Mouse (Mus musculus) macrophage (primary cell): ENCODE data around the gene Unc13c. TPM values are rescaled to one million over a fixed set of nuclear protein-coding genes. Genes with fewer than 3 reads are reported as not detected.

Experiments
- H3K27ac ChIP-seq: fragments of 350-480 bp; formaldehyde crosslinking; 2 replicates; pipeline ENCODE4 v1.9.0; 2021
- H3K36me3 ChIP-seq: fragments of 350-480 bp; formaldehyde crosslinking; 2 replicates; pipeline ENCODE4 v1.9.0; 2021; ENCODE audit errors: inconsistent target
- H3K4me3 ChIP-seq: fragments of 350-480 bp; formaldehyde crosslinking; 2 replicates; pipeline ENCODE4 v1.9.0; 2021; ENCODE audit errors: inconsistent target
- H3K79me2 ChIP-seq: fragments of 350-480 bp; formaldehyde crosslinking; 2 replicates; pipeline ENCODE4 v1.9.0; 2021; ENCODE audit errors: inconsistent target
- WGBS: methylation state at CpG from one replicate; pipeline ENCODE4 v1.1.7; 2026; ENCODE audit warnings: inconsistent platforms; ENCODE audit not compliant: missing documents; 5-methylcytosine and 5-hydroxymethylcytosine counted together
- polyA plus RNA-seq: library from polyadenylated mRNA; stranded (reverse); fragments of 250-400 nt; gene quantifications from 3 replicates; pipeline ENCODE4 v1.2.4, GENCODE M21; 2018; ENCODE audit warnings: inconsistent platforms

Gene Unc13c
- polyA plus RNA-seq, 1 experiment from 2014 or later = not detected

DNA sequence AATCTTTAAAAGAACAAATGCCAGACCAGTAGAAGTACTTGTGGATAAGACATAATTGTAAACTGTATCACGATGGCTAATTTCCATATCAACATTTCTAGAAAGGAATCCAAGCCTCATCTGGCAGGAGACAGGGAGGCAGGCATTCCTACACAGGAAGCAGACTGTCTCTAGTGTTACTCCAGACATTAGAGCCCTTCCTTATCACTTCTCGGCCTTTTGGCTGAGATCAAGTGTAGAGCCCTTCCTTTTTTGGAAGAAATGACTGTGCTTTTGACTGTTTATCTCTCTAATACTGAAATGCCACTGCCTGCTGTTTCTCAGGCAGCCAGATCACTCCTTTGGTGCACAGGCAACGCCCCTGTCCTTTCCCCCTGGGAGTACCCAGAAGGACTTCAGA lies 215.3 kb downstream of the Unc13c start:
- Histone ChIP-seq H3K4me3 (no peak overlapping the region), H3K79me2 (no peaks in the 10 kb centered on the region), H3K36me3 (no peaks in the 10 kb centered on the region), H3K27ac (no peak overlapping the region)
- 40% methylated on average over 3 of the region's 3 CpGs for WGBS

DNA sequence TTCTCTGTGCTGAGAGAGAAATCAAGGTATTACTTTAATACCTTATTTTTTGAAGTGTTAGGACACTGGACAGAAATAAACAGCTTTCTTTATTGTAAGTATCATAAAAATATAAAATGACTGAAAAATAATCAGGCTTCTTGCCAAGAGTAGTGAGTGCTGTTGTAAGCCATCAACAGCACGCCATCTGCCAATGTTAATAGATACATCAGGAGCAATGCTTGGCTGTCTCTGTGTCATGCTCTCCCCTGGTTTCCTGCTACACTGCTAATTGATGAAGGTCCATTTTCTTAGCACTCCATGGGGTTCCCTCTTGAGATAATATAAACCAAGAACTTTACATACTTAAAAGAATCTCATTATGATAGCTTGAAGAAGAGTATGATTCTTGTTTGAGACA lies 217.4 kb downstream of the Unc13c start:
- no peak overlapping the region for H3K27ac ChIP-seq
- no peaks in the 10 kb centered on the region for H3K79me2 ChIP-seq
- H3K36me3 ChIP-seq = no peaks in the 10 kb centered on the region
- WGBS = 71% methylated on average over 1 of the region's 1 CpGs
- no peak overlapping the region for H3K4me3 ChIP-seq

- Histone ChIP-seq H3K36me3 (no peaks in the 10 kb centered on the region), H3K4me3 (no peak overlapping the region), H3K27ac (no peak overlapping the region), H3K79me2 (no peaks in the 10 kb centered on the region)
- 87% methylated on average over 7 of the region's 7 CpGs for WGBS
Measured at GRCm38 (mm10) chr9:73734446-73734845, 234.3 kb downstream of the Unc13c start.

- WGBS = 71% methylated on average over 6 of the region's 6 CpGs
- H3K27ac ChIP-seq = no peak overlapping the region
Measured at GRCm38 (mm10) chr9:73725717-73726662, 242.8 kb downstream of the Unc13c start.

DNA sequence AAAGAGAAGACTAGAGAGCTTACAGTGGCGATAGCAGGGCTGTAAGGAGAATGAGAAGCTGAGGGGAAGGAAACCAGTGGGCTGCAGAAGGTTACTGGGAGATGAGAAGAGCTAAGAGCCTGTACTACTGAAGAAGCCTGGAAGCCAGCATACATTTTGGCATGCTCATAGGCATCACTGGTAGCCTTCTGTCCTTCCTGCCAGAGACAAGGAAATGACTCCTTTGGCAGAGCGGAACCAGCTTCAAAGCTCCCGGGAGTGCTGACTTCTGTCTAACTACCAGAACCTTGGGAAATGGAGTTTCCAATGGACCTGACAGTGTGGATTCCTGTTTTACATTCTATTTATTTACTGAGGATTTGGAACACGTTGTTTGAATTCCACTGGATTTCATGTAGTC lies 244.0 kb downstream of the Unc13c start:
- no peak overlapping the region for H3K27ac ChIP-seq
- no peaks in the 10 kb centered on the region for H3K36me3 ChIP-seq
- no peaks in the 10 kb centered on the region for H3K79me2 ChIP-seq
- 100% methylated on average over 3 of the region's 4 CpGs for WGBS
- no peak overlapping the region for H3K4me3 ChIP-seq

More at GRCm38 (mm10) chr9:73725717-73726662, 242.8 kb downstream of the Unc13c start:
- Histone ChIP-seq H3K36me3 (no peaks in the 10 kb centered on the region), H3K79me2 (no peaks in the 10 kb centered on the region), H3K4me3 (no peak overlapping the region)

DNA sequence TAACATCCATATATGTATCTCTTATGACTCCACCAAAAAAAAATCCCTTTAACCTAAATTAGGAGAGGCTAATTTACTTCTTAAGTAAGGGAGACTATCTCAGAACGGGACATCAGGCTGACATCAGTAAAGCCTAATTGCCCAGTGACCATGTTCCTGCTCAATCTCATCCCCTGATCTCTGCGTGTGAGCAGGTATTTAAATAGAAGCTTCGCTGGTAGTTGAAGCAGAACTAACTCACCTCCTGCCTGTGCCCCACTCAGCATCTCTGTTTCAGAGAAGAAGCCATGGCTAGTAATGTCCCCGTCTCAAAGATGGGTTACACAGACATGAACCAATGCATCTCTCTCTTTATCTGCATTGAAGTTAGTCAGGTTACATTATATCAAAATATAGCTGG lies 255.3 kb downstream of the Unc13c start:
- 90% methylated on average over 4 of the region's 4 CpGs for WGBS
- H3K36me3 ChIP-seq = no peaks in the 10 kb centered on the region
- no peaks in the 10 kb centered on the region for H3K79me2 ChIP-seq
- H3K4me3 ChIP-seq = no peak overlapping the region
- no peak overlapping the region for H3K27ac ChIP-seq

- Histone ChIP-seq H3K36me3 (no peaks in the 10 kb centered on the region), H3K27ac (no peak overlapping the region), H3K4me3 (no peak overlapping the region), H3K79me2 (no peaks in the 10 kb centered on the region)
- WGBS = 96% methylated on average over 2 of the region's 2 CpGs
Measured at GRCm38 (mm10) chr9:73697103-73697502, 271.7 kb downstream of the Unc13c start.

GRCm38 (mm10) chr9:73681580-73681979 lies 287.2 kb downstream of the Unc13c start:
- Histone ChIP-seq H3K4me3 (no peak overlapping the region), H3K27ac (no peak overlapping the region), H3K36me3 (no peaks in the 10 kb centered on the region), H3K79me2 (no peaks in the 10 kb centered on the region)
- 90% methylated on average over 2 of the region's 2 CpGs for WGBS

DNA sequence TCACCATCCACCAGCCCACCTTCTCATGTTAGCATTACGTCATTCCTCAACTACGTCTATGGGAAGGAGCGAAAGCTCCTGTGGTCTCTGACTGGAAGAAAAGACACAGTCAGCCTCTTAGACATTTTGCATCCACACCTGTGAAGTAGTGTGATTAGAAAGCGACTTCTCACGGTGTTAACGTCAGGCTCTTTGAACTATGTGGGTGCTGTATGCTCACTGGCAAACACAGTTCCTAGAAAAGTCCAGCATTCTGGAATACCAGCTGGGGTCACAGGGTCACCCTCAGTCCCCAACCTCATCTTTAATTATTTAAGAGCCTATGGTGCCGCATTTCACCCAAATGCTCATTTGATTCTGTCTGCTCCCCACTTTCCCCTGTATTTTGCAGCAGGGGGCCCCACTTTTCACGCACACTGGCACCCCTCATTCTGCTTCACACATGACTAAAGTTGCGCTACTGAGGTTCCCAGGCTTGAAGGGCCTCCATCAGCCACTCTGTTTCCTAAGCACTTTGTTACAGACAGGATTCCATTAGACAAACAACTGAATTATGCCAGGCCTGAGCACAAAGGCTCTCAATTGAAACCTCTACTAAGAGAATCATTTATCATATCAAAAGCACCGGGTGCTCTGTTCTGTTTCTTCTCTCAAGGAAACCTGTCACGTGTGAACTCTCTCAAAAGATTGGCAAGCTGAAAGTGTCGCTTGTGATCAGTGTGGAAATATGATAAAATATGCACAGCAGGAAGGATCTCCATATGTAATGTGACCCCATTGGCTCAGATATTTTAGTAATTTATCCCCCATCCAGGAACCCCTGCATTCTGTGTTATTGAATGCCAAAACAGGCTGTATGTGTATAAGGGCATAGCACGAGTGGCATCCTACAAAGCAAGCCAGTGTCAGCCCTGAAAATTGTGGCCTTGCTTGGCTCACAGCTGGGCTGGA lies 287.9 kb downstream of the Unc13c start:
- Histone ChIP-seq H3K79me2 (no peaks in the 10 kb centered on the region), H3K4me3 (no peak overlapping the region), H3K27ac (no peak overlapping the region), H3K36me3 (no peaks in the 10 kb centered on the region)
- WGBS = 92% methylated on average over 13 of the region's 13 CpGs

DNA sequence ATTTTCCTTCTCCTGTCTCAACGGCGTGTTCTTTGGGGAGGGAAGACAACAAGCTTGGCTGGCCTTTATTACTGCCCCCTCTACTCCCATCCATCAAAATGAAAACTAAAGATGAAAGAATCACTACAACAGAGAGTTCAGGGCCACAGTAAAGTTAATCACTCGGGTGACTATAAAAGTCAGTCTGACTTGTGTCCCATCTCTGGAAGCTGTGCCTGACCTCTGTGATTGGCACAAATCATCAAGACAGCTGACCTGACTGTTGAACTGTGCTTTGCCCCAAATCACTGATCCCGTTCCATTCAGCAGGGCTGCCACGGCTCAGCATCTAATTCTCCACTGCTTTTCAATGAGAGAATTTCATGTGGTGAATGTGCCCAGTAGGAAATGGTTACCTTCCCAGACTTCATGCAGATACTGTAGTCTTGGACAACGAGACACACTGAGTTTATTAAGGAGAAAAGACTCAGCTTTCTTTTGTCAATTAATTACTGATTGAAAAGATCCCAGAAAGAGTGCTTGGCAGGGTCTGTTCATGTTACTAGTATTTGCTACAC lies 297.0 kb downstream of the Unc13c start:
- no peak overlapping the region for H3K27ac ChIP-seq
- WGBS = 93% methylated on average over 6 of the region's 6 CpGs
- H3K4me3 ChIP-seq = no peak overlapping the region
- no peaks in the 10 kb centered on the region for H3K79me2 ChIP-seq
- H3K36me3 ChIP-seq = no peaks in the 10 kb centered on the region

DNA sequence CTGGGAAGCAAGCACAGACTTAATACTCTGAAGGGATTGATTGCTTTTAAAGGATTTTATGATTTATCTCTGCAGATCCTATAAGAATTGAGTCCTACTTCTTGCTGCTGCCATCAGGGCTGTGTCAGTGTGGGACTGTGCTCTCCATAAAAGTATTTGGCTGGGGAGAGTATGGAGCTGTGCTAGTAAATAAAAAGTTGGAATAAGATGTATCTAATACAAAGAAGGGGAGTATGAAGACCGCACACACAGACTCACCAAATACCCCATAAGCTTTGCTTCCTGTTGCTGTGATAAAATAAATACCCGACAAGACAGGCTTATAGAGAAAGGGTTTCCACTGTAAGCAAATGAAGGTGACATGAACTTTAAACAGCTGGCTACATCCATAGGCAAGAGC lies 298.7 kb downstream of the Unc13c start:
- H3K4me3 ChIP-seq = no peak overlapping the region
- H3K36me3 ChIP-seq = no peaks in the 10 kb centered on the region
- no peak overlapping the region for H3K27ac ChIP-seq
- no peaks in the 10 kb centered on the region for H3K79me2 ChIP-seq
- 96% methylated on average over 2 of the region's 2 CpGs for WGBS

DNA sequence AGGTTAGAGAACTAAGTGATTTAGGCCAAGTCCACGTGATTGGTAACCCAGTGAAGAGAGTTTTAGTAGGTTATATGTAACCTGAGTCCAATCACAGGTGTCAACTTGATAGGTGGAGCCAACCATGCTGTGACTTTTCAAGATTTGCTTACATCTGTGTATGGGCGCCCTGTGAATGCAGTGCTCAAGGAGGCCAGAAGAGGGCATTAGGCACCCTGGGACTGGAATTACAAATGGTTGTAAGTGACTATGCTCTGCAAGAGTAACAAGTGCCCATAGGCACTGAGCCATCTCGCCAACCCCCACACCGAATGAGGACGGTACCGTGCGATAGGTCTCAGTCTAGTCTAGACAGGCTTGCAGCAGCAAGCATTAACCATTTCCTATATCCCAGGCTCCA lies 305.9 kb downstream of the Unc13c start:
- WGBS = 86% methylated on average over 7 of the region's 7 CpGs
- no peaks in the 10 kb centered on the region for H3K36me3 ChIP-seq
- no peak overlapping the region for H3K27ac ChIP-seq
- no peak overlapping the region for H3K4me3 ChIP-seq
- H3K79me2 ChIP-seq = no peaks in the 10 kb centered on the region

DNA sequence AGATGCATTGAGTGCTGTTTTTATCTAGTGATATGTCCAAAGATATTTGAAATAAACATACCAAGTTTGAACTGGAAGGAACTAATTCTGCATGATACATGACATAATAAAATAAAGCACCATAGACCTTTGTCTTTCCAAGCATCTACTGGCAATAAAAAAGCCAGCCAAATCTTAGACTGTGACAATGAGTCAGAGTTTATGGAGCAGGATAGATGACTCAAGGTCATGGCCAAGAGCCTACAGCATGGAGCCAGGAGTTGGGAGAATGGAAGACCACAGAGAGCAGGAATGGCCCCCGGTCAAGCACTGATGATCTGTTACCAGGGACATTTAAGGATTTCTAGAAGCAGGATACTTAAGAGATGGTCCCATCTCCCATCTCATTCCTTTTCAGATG lies 319.7 kb downstream of the Unc13c start:
- Histone ChIP-seq H3K4me3 (no peak overlapping the region), H3K36me3 (no peaks in the 10 kb centered on the region), H3K27ac (no peak overlapping the region), H3K79me2 (no peaks in the 10 kb centered on the region)
- 89% methylated on average over 1 of the region's 1 CpGs for WGBS

- H3K36me3 ChIP-seq = no peaks in the 10 kb centered on the region
- WGBS = 100% methylated on average over 1 of the region's 1 CpGs
- H3K4me3 ChIP-seq = no peak overlapping the region
- H3K79me2 ChIP-seq = no peaks in the 10 kb centered on the region
- H3K27ac ChIP-seq = no peak overlapping the region
Measured at GRCm38 (mm10) chr9:73638119-73638518, 330.6 kb downstream of the Unc13c start.
